ENCODE assay signal across 8 mouse cellular contexts in genomic region chrX:12587192-12587957, GRCm38 (mm10). TPM values are rescaled to one million over a fixed set of nuclear protein-coding genes. Genes with fewer than 3 reads are reported as not detected.
DNase-seq lines count a peak whose midpoint lies in the region; ATAC-seq and TF ChIP-seq lines count a peak whose summit lies in the region.

Atp6ap2 (plus strand) TSS chrX:12587801.

- H3K4me3 ChIP-seq in ES-E14 (ENCODE audit: insufficient read depth in 1 of 2, low read depth in 1 of 2, low read length in 2 of 2, poor library complexity in 1 of 2, severe bottlenecking in 1 of 2): peak within 1 kb of the TSS; percentile 98
- H3K4me3 ChIP-seq in forebrain, embryonic 15.5 days: peak within 1 kb of the TSS; percentile 79
- peak within 1 kb of the TSS; percentile 82 for H3K4me3 ChIP-seq in lung, adult 2 months (replicated peaks; ENCODE audit: extremely low read depth, low read depth, low read length)

- H3K27ac ChIP-seq in ES-E14 (ENCODE audit: insufficient read depth, low read depth, low read length, poor library complexity, severe bottlenecking): peak within 1 kb of the TSS; percentile 68; the same call in 1 of the 2 replicates
- H3K27ac ChIP-seq in forebrain, embryonic 15.5 days (replicated peaks): peak within 1 kb of the TSS; percentile 91

- H3K27me3 ChIP-seq in forebrain, embryonic 15.5 days: no peaks in the 10 kb centered on the region

- 26% methylated on average over 49 of the region's 49 CpGs for WGBS in forebrain, embryonic 15.5 days
- 23% methylated on average over 49 of the region's 49 CpGs for WGBS in lung, adult 2 months

- TF ChIP-seq POLR2A in lung, adult 2 months (IDR thresholded peaks at IDR 0.05; ENCODE audit: borderline replicate concordance, extremely low read depth, low read depth, low read length): peak; percentile 92; the same call in 1 of the 2 replicates

- no peak for TF ChIP-seq CTCF in lung, adult 2 months (IDR thresholded peaks at IDR 0.05; ENCODE audit: insufficient read depth, low read length)

- in situ Hi-C loops in ES-E14 (cut with MboI; ENCODE audit: low sequenced_read_pairs in 2 of 2, unreplicated experiment in 2 of 2): no loop called here

- H3K9me3 ChIP-seq in ES-E14 (ENCODE audit: control insufficient read depth, insufficient read depth, low read depth, low read length): no peaks in the 10 kb centered on the region
- no peaks in the 10 kb centered on the region for H3K9me3 ChIP-seq in forebrain, embryonic 15.5 days

- intact Hi-C loops in heart, postnatal 25 days (cut with DNase I): no loop called here

- H3K9ac ChIP-seq in ES-E14 (ENCODE audit: insufficient read depth, low read depth, low read length, poor library complexity, severe bottlenecking): peak within 1 kb of the TSS; percentile 89
- peak within 1 kb of the TSS; percentile 84 for H3K9ac ChIP-seq in forebrain, embryonic 15.5 days (replicated peaks)

- DNase-seq in ES-E14 (ENCODE audit: low read depth, low spot score): peak; percentile 91
- peak; percentile 96 for DNase-seq in cerebellum, adult 11-12 months
- DNase-seq in heart, postnatal 25 days (ENCODE audit: low spot score): peak; percentile 89
- DNase-seq in layer of hippocampus, adult 18-20 months (ENCODE audit: low spot score in 2 of 2): peak; percentile 92 to 96
- peak; percentile 91 for DNase-seq in lung, adult 2 months
- peak; percentile 90 to 93 for DNase-seq in thymus, adult 18-20 months

- H3K4me2 ChIP-seq in forebrain, embryonic 15.5 days (replicated peaks): peak within 1 kb of the TSS; percentile 46

- H3K36me3 ChIP-seq in ES-E14 (ENCODE audit: control insufficient read depth, insufficient read depth, low read length, poor library complexity, severe bottlenecking): no peaks in the 10 kb centered on the region
- H3K36me3 ChIP-seq in forebrain, embryonic 15.5 days: no peaks in the 10 kb centered on the region

- H3K4me1 ChIP-seq in ES-E14 (ENCODE audit: control insufficient read depth in 2 of 2, insufficient read depth in 2 of 2, low read length in 2 of 2, poor library complexity in 1 of 2): peaks cover 0 to 2% of the 10 kb centered on the region in 2 experiments; a peak in 2 of 4 replicates
- H3K4me1 ChIP-seq in forebrain, embryonic 15.5 days: peaks cover 18% of the 10 kb centered on the region; the same call in 1 of the 2 replicates
- H3K4me1 ChIP-seq in lung, adult 2 months (ENCODE audit: control insufficient read depth, insufficient read depth, low read length): 0 out of 2 replicates have a peak, but pooled peaks cover 3% of the 10 kb centered on the region

- peak; percentile 100 for ATAC-seq in forebrain, embryonic 15.5 days (replicated peaks)
- ATAC-seq in neutrophil, adult 5-6 weeks (ENCODE audit: extremely low read depth, insufficient number of reproducible peaks, low FRiP score, poor library complexity, severe bottlenecking): peak; percentile 99

TF ChIP-seq in ES-E14, 5 proteins besides CTCF, POLR2A, EP300 and RAD21:
- no peak for TF ChIP-seq MAFK (IDR thresholded peaks at IDR 0.05; ENCODE audit: insufficient read depth, low read depth, low read length)
- no peak for TF ChIP-seq ZNF384 (IDR thresholded peaks at IDR 0.05; ENCODE audit: low read depth, low read length)
- TF ChIP-seq CHD2 (IDR thresholded peaks at IDR 0.05; ENCODE audit: low read depth, low read length): no peak
- no peak for TF ChIP-seq HCFC1 (IDR thresholded peaks at IDR 0.05; ENCODE audit: borderline replicate concordance, insufficient read depth, low read length)
- no peak for TF ChIP-seq ZC3H11A (IDR thresholded peaks at IDR 0.05; ENCODE audit: borderline replicate concordance, low read depth, low read length)

RNA-seq across cellular contexts. Expression of gene Atp6ap2, which starts in this region (rescaled TPM):
- 67.0 and 84.8 TPM in 2 replicates for total RNA-seq in ES-E14 (2012; rRNA removed)
- polyA plus RNA-seq in forebrain, embryonic 15.5 days (2015; fragmentation: Nextera tagmentation; extraction: Ambion mirVana): 128 and 142 TPM in 2 replicates
- 10 to 100 TPM; 18.0 to 22.4 TPM for total RNA-seq in heart, postnatal 25 days (2021)
- total RNA-seq in layer of hippocampus, adult 18-20 months (2021): 100 to 1,000 TPM; 182 to 193 TPM
- 12.4 and 21.5 TPM in 2 replicates for polyA plus RNA-seq in lung, adult 2 months (2012; rRNA removed)
- total RNA-seq in neutrophil, adult 5-6 weeks (2017): 76.4 and 80.1 TPM in 2 replicates

Comparison
In these comparisons a context has a peak if more than half of its experiments do, and no peak if none do; other contexts are left out.
1. Peak in every context shown above with its lines: DNase-seq, ATAC-seq, H3K4me3 ChIP-seq and H3K27ac ChIP-seq.